Mouse (Mus musculus) embryonic fibroblast, embryonic 13.5 days (primary cell): ENCODE results near the gene Itga8.

ENCODE experiments used
- CTCF ChIP-seq: IDR thresholded peaks from 2 replicates; pipeline ENCODE4 v1.5.1; 2011; ENCODE audit warnings: mild to moderate bottlenecking, control low read depth, low read length, moderate library complexity, borderline replicate concordance; ENCODE audit not compliant: insufficient read depth
- POLR2A ChIP-seq: IDR thresholded peaks from 2 replicates; pipeline ENCODE4 v1.6.1; 2011; ENCODE audit warnings: low read depth, mild to moderate bottlenecking, control low read depth, low read length, moderate library complexity

DNA sequence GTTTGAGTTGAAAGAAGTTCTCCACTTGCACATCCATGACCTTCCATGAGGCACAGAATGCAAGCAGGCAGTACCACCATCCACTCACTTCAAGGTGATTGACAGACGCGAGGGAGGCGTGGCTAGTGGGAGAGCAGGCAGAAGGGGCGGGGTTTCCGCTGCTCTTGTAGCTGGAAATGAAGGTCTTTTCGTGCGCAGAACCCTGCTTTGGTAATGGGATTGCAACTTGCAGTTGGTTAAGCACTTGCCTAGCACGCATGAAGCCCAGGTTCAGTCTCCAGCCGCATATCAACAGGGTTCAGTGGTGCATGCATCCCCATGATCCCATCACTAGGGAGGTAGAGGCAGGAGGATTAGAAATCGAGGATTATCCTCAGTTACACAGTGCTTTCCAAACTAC, 25.5 kb upstream of the Itga8 start:
- TF ChIP-seq CTCF (no peak), POLR2A (no peak)
